In genomic region chr12:89505121-89505764, GRCm38 (mm10) we compare ENCODE assay signal across 8 mouse cellular contexts.
DNase-seq lines count a peak whose midpoint lies in the region; ATAC-seq lines count a peak whose summit lies in the region.

No protein-coding gene starts in this region.

- no peak overlapping the region for H3K9ac ChIP-seq in forebrain, embryonic 13.5 days

- no peaks in the 10 kb centered on the region for H3K27me3 ChIP-seq in forebrain, embryonic 13.5 days

- no peak overlapping the region for H3K4me2 ChIP-seq in forebrain, embryonic 13.5 days

- H3K4me1 ChIP-seq in forebrain, embryonic 13.5 days: 0 out of 2 replicates have a peak, but pooled peaks cover 3% of the 10 kb centered on the region

- peak; percentile 52 for DNase-seq in CD4-positive, CD25-positive, alpha-beta regulatory T cell, adult 2 months (ENCODE audit: low read depth, low spot score)
- peak; percentile 57 for DNase-seq in 416B (ENCODE audit: low read depth)
- peak; percentile 15 for DNase-seq in c-Kit-positive CD71-positive TER-119-positive erythroid progenitor cells, embryonic 14.5 days (ENCODE audit: low spot score)
- DNase-seq in kidney, postnatal 4 days: peak; percentile 57 to 66
- DNase-seq in lung, postnatal 36 days: peak; percentile 39
- peak; percentile 10 to 36 for DNase-seq in right cerebral cortex, postnatal 36 days (ENCODE audit: low spot score in 2 of 2)

- no peaks in the 10 kb centered on the region for H3K36me3 ChIP-seq in forebrain, embryonic 13.5 days (ENCODE audit: poor library complexity, severe bottlenecking)

- no peak overlapping the region for H3K27ac ChIP-seq in forebrain, embryonic 13.5 days

- no peaks in the 10 kb centered on the region for H3K9me3 ChIP-seq in forebrain, embryonic 13.5 days (replicated peaks)

- ATAC-seq in CD4-positive, CD25-positive, alpha-beta regulatory T cell, adult 4 months: no peak
- peak; percentile 92 for ATAC-seq in forebrain, embryonic 13.5 days

- 1% methylated on average over 2 of the region's 2 CpGs for WGBS in forebrain, embryonic 13.5 days

- H3K4me3 ChIP-seq in forebrain, embryonic 13.5 days: no peak overlapping the region
